Mouse (Mus musculus) adrenal gland, adult 2 months (tissue): ENCODE results near the gene Gm16503. TPM values are rescaled to one million over a fixed set of nuclear protein-coding genes. Genes with fewer than 3 reads are reported as not detected.

Source experiments
- polyA plus RNA-seq: library from polyadenylated mRNA; depleted of rRNA; stranded (reverse); fragments of >200 nt; gene quantifications from 2 replicates; pipeline ENCODE4 v1.2.3, GENCODE M21; 2012; rRNA removed
- total RNA-seq, 2 experiments: library from RNA; stranded (reverse); gene quantifications; 2 replicates each; pipeline ENCODE4 v1.2.3; 2021

Gene Gm16503
- total and polyA plus RNA-seq, 3 experiments = 0.23 to 0.69 TPM; not detected in 1

Other genes starting within 250 kb of the Gm16503 start
- under 1 TPM; 0.20 to 0.21 TPM for gene Zfp988, start 234.5 kb upstream of the Gm16503 start, total RNA-seq
- not detected in 2 replicates for gene Zfp988, start 234.5 kb upstream of the Gm16503 start, polyA plus RNA-seq
- under 1 TPM; 0.23 to 0.35 TPM for gene Zfp978, start 178.9 kb upstream of the Gm16503 start, total RNA-seq
- gene Zfp978, start 178.9 kb upstream of the Gm16503 start, polyA plus RNA-seq = not detected in 2 replicates
- gene Zfp982, start 47.8 kb upstream of the Gm16503 start, total RNA-seq = 10 to 100 TPM; 12.9 to 14.3 TPM
- not detected in 2 replicates for gene Zfp982, start 47.8 kb upstream of the Gm16503 start, polyA plus RNA-seq
- gene Zfp985, start 13.1 kb downstream of the Gm16503 start, total RNA-seq = under 1 TPM; 0.09 to 0.41 TPM
- not detected in 2 replicates for gene Zfp985, start 13.1 kb downstream of the Gm16503 start, polyA plus RNA-seq
- 1 to 10 TPM; 2.3 to 2.8 TPM for gene Zfp979, start 102.3 kb downstream of the Gm16503 start, total RNA-seq
- gene Zfp979, start 102.3 kb downstream of the Gm16503 start, polyA plus RNA-seq = not detected in 2 replicates
- under 1 TPM in 1 of 2 experiments, not detected in 1; 0.23 TPM for gene Zfp534, start 162.3 kb downstream of the Gm16503 start, total RNA-seq
- gene Zfp534, start 162.3 kb downstream of the Gm16503 start, polyA plus RNA-seq = not detected in 2 replicates